Mouse (Mus musculus): ENCODE results near the gene Mbtps1.

GRCm38 (mm10) chr8:119588844-119589243, 30.3 kb upstream of the Mbtps1 start:
- TF ChIP-seq CTCF (IDR thresholded peaks at IDR 0.05; ENCODE audit: extremely low read depth, insufficient read depth, insufficient read length, insufficient replicate concordance): no peak
- no peak for TF ChIP-seq POLR2A (IDR thresholded peaks at IDR 0.05; ENCODE audit: low read depth, low read length)
